Mouse (Mus musculus) cerebellum, adult 11 months (tissue): ENCODE data around the gene Abl2.
"Not testable (repeated sequence)": the region's sequence is repeated elsewhere in the genome, so short reads cannot be mapped to it uniquely, and the experiment has no call there.

Source experiments
- DNase-seq: peaks from one replicate; pipeline ENCODE4 v3.0.0; 2022

The Abl2 gene

GRCm38 (mm10) chr1:156639455-156639854, 80.9 kb downstream of the Abl2 start:
- DNase-seq: no peak

- no peak for DNase-seq
Observed at GRCm38 (mm10) chr1:156640577-156640976, 82.0 kb downstream of the Abl2 start.

DNA sequence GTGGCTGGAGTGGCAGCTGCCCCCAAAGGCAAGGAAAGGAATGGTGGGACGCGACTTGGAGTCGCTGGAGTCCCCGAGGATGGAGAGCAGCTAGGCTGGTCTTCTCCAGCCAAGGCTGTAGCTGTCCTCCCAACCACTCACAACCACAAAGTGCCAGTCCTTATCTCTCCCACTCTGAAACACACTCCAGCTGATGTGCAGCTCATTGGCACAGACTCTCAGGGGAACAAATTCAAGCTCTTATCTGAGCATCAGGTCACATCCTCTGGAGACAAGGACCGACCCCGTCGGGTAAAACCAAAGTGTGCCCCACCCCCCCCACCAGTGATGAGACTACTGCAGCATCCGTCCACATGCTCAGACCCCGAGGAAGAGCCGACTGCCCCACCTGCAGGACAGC, 83.2 kb downstream of the Abl2 start:
- DNase-seq: no peak

- no peak for DNase-seq
Observed at GRCm38 (mm10) chr1:156642813-156643212, 84.2 kb downstream of the Abl2 start.

DNA sequence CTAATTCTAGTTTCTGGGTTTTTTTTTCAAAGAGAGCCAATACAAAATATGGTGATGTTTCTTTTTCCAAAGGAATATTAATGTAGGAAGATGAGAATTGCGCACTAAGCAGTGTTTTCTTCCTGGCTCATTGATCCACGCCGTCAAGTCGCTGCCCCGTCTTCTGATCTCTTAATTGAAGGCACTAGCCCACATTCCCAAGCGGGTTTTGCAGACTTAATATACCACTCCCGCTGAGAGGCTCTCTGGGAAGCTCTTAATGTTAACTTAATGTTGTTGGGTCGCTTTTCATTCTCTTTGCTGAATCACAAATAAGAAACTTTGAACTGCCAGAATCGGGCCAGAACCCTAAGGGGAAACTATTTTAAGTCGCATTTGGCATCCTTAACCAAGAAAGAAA, 85.5 kb downstream of the Abl2 start:
- no peak for DNase-seq

- DNase-seq: peak; percentile 42
Observed at GRCm38 (mm10) chr1:156644780-156645523, 86.4 kb downstream of the Abl2 start.

GRCm38 (mm10) chr1:156645971-156646370, 87.4 kb downstream of the Abl2 start:
- DNase-seq: no peak

DNA sequence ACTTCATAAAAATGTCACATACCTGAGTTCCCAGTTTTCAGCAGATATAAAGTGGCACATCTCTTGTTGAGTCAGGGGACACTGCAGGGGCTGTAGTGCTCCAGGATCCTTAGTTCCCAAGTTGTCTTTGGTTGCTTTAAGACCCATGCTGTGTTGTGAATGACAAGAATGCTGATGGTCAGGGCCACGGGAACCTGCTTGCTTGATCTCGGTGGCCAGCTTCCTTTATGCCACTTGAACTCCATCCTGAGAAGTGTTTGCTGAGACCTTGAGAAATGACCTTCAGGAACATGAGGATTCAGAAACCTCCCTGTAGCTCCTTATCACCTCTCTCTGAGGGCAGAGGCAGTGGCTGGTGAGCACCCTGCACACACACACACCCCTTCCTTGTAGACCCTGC, 90.1 kb downstream of the Abl2 start:
- DNase-seq: no peak

- no peak for DNase-seq
Observed at GRCm38 (mm10) chr1:156650631-156651030, 92.0 kb downstream of the Abl2 start.

DNA sequence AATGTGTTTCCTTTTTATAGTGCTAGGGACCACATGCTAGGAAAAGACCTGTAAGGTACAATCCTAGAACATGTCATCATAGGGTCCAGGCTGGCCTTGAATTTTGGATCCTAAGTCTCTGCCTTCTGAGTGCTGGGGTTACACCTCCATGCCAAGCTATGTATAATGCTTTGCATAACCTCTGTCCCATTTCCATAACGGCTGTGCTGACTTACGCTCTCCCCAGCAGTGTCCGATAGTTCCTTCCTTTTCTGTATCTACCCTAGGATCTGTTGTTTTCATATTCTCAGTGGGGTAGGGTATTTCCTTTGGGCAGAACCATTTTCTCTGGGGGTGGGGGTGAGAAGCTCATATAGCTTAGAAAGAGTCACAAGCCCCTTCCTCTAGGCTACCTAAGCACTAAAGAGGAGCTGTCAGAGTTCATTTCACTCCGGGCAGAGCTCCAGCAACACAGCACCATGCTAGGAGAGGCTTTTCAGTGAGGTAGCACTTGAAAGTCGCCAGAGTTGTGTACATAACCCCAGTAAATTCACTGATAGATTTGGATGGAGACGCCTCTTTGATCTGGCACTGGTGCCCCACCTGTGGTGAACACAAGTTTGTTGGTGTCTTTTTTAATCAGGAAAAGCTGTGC, 93.7 kb downstream of the Abl2 start:
- DNase-seq: no peak

DNA sequence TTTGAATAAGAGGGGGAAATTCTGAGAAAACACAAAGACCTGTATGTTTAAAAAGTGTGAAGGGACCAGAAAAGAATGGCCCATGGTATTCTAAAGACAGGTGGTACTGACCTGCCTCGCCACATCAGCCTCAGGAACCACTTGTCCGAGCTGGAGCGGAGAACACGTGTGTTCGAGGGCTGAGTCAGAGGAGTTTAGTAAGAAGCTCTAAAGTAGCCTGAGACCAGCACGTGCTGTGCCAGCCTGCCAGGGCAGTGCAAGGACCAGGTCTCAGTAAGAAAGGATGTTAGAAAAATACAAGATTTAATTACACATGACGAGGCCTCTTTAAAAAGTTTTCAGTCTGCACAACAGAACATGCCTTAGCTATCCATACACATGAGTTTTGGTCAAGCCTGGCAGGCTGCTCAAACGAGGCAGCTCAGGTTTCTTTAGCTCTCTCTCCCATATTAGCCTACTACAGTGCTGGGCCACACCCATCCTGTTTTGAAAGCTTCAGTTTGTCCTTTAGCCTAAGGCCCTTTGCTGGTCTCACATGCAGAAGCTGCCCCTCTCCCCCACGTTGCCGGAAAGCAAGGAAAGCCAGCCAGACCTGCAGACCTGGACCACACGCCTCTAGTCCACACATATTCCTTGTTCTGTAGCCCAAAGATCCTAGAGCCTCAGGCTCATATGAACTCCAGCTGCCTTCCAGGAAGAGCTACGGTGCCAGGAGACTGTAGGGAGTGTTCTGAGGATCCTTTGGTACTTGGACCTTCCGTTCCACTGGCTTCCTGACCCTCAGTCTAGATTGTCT, 96.3 kb downstream of the Abl2 start:
- DNase-seq: no peak

GRCm38 (mm10) chr1:156657523-156657922, 98.9 kb downstream of the Abl2 start:
- DNase-seq: no peak

DNA sequence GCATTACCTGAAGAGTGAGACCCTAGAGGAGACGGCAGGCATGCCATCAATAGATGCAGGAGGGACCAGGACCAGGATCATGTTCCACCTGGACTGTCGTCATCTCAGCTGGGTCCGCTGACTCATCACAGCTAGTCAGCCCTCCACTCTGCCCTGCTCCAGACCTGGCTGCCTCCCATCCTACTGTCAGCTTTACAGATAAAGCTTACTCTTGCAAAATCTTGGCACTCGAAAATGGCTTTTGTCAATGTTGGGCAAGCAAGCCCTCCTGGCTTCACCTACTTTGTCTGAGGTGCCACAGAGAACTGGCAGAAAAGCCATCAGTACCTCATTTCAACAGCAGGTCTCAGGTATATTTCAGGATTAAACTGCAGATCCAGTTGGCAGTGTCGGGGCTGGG, 100.1 kb downstream of the Abl2 start:
- DNase-seq: peak; percentile 56

DNA sequence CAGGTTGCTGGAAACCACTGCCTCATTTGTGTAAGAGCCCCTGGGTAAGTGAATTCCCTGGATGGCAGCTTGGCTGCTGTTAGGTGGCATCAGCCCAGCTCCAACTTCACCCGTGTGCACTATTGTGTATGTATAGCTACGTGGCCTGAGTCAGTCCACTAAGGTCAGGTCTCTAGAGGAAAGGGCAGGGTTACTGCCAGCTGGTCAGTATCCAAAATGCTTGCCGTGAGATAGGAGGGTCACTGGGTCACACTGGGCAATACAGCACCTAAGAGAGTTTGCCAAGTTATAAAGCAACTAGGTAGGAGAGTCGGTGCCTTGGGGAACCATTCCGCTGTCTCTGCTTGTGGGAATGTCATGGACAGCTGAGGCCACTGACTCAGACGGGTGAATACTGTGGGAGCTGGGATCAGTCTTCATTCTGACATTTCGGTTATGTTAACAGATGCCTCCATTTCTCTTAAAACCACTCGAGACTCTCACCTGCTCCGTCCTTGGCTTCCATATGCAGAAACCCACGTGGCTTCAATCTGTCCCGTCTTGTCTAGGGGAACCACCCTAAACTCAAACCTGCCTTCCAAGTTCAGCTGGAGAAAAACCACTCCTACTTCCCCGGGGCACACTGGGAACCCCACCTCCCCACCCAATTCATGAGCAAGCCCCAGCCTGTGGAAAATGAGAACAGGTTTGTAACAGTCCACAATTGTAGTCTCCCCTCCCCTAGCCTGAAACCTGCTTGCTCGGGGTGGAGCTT, 101.5 kb downstream of the Abl2 start:
- no peak for DNase-seq

DNA sequence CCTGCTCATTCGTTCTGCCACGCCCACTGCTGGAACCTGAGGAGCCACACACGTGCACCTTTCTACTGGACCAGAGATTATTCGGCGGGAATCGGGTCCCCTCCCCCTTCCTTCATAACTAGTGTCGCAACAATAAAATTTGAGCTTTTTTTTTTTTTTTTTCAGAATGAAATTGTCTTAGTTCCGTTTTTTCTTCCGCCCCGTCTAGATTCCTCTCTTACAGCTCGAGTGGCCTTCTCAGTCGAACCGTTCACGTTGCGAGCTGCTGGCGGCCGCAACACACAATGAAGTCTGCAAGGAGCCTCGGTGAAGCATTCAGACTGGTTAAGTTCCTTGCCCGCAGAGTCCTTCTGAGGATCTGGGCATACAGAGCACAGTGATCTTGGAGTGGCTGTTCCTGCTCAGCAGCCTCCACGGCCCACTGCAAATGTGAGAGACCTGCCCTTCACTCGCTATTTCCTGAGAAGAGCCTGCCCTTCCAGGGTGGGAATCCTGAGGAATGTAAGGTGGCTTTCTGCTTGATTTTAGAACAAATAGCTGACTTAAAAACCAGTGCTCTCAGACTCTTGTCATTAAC, 102.2 kb downstream of the Abl2 start:
- not testable (repeated sequence) for DNase-seq

DNA sequence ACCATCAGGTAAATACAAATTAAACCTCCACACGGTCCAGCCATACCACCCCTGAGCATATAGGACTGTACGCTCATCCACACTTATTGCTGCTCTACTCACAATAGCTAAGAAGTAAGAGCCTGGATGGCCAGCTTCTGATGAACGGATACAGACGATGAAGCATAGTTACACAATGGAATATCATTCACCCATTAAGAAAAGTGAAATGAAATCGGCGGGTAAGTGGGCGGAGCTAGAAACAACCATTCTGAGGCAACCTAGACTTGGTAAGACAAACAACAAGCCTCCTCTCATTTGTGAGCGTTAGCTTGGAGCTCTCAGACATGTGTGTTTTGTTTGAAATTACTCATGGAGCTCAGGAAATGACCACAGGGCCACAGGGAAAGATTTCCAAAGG, 107.2 kb downstream of the Abl2 start:
- no peak for DNase-seq

GRCm38 (mm10) chr1:156667141-156667926, 108.7 kb downstream of the Abl2 start:
- no peak for DNase-seq

GRCm38 (mm10) chr1:156668602-156669001, 110.0 kb downstream of the Abl2 start:
- DNase-seq: no peak

- DNase-seq: no peak
Observed at GRCm38 (mm10) chr1:156669208-156669983, 110.8 kb downstream of the Abl2 start.

GRCm38 (mm10) chr1:156671921-156672320, 113.3 kb downstream of the Abl2 start:
- DNase-seq: no peak
